Mouse (Mus musculus) embryonic fibroblast, embryonic 13.5 days (primary cell): ENCODE results near the gene Cog4.

Experiments
- CTCF ChIP-seq: IDR thresholded peaks from 2 replicates; pipeline ENCODE4 v1.5.1; 2011; ENCODE audit warnings: mild to moderate bottlenecking, control low read depth, low read length, moderate library complexity, borderline replicate concordance; ENCODE audit not compliant: insufficient read depth
- POLR2A ChIP-seq: IDR thresholded peaks from 2 replicates; pipeline ENCODE4 v1.6.1; 2011; ENCODE audit warnings: low read depth, mild to moderate bottlenecking, control low read depth, low read length, moderate library complexity

GRCm38 (mm10) chr8:110812349-110813080 lies 33.9 kb upstream of the Cog4 start:
- no peak for TF ChIP-seq POLR2A
- no peak for TF ChIP-seq CTCF
